Mouse (Mus musculus) ES-E14 (cell line): ENCODE results near the gene Gp5.
"Not testable (repeated sequence)": the region's sequence is repeated elsewhere in the genome, so short reads cannot be mapped to it uniquely, and the experiment has no call there.

ENCODE experiments used
- MAFK ChIP-seq: IDR thresholded peaks from 2 replicates; pipeline ENCODE4 v1.6.1; 2014; ENCODE audit warnings: mild to moderate bottlenecking, low read depth, low read length, inconsistent platforms; ENCODE audit not compliant: insufficient read depth
- ZNF384 ChIP-seq: IDR thresholded peaks from 2 replicates; pipeline ENCODE4 v1.6.1; 2012; ENCODE audit warnings: low read depth, low read length, inconsistent platforms

DNA sequence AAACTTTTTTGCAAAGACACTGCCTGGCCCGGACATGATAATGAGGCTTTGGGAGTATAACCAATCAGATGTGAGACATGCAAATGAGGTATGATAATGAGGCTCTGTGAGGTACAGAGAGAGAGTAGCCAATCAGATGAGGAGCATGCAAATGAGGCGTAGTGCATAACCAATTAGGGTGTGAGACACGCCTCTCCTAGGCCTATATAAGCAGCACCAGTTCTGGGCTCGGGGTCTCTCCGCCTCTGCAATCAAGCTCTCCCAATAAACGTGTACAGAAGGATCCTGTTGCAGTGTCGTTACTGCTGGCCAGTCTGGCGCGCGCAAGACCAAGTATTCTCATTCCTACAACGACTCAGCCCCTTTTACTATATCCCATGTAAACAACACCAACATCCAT, 42.9 kb upstream of the Gp5 start:
- not testable (repeated sequence) for TF ChIP-seq ZNF384, MAFK
